Comparison of ENCODE assay signal across 20 mouse cellular contexts in genomic region chr8:81353460-81353859, GRCm38 (mm10). TPM values are rescaled to one million over a fixed set of nuclear protein-coding genes. Genes with fewer than 3 reads are reported as not detected.
DNase-seq lines count a peak whose midpoint lies in the region; ATAC-seq and TF ChIP-seq lines count a peak whose summit lies in the region.
"Had no signal": no experiment of that assay in that cellular context is flagged by ENCODE, and none has a peak within 500 bp of the region (broad histone marks: within the 10 kb centered on the region; RNA-seq: fewer than 3 reads in every experiment).

No protein-coding gene starts in this region.

- H3K9ac ChIP-seq in hindbrain, embryonic 12.5 days = no peak overlapping the region
- H3K9ac ChIP-seq: embryonic facial prominence, embryonic 12.5 days; forebrain, embryonic 15.5 days; heart, embryonic 13.5 days had no signal

- no peak for TF ChIP-seq CTCF in spleen, adult 2 months (IDR thresholded peaks at IDR 0.05; ENCODE audit: extremely low read depth, insufficient read depth, insufficient read length, insufficient replicate concordance)

- no peak overlapping the region for H3K27ac ChIP-seq in spleen, adult 2 months (ENCODE audit: insufficient read depth, low read length)
- no peak overlapping the region for H3K27ac ChIP-seq in hindbrain, embryonic 12.5 days
- H3K27ac ChIP-seq: embryonic facial prominence, embryonic 12.5 days; forebrain, embryonic 15.5 days; heart, embryonic 13.5 days had no signal

- no peak overlapping the region for H3K4me3 ChIP-seq in spleen, adult 2 months (ENCODE audit: extremely low read depth, insufficient read depth, insufficient read length)
- no peak overlapping the region for H3K4me3 ChIP-seq in hindbrain, embryonic 12.5 days
- H3K4me3 ChIP-seq: embryonic facial prominence, embryonic 12.5 days; forebrain, embryonic 15.5 days; heart, embryonic 13.5 days had no signal

- H3K4me2 ChIP-seq in hindbrain, embryonic 12.5 days (replicated peaks) = no peak overlapping the region
- H3K4me2 ChIP-seq: embryonic facial prominence, embryonic 12.5 days; forebrain, embryonic 15.5 days; heart, embryonic 13.5 days had no signal

- H3K36me3 ChIP-seq in spleen, adult 2 months (ENCODE audit: control insufficient read depth, insufficient read depth, low read length) = peaks cover 2% of the 10 kb centered on the region; the same call in 1 of the 2 replicates
- 0 out of 2 replicates have a peak, but pooled peaks cover 3% of the 10 kb centered on the region for H3K36me3 ChIP-seq in splenic B cell, adult 2 months (ENCODE audit: control insufficient read depth, insufficient read depth, low read length, poor library complexity, severe bottlenecking)
- H3K36me3 ChIP-seq in hindbrain, embryonic 12.5 days = no peaks in the 10 kb centered on the region
- H3K36me3 ChIP-seq: embryonic facial prominence, embryonic 12.5 days; forebrain, embryonic 15.5 days; heart, embryonic 13.5 days had no signal

- WGBS in spleen, adult 2 months = 49% methylated on average over 5 of the region's 5 CpGs
- 90% methylated on average over 5 of the region's 5 CpGs for WGBS in hindbrain, embryonic 12.5 days

- no peaks in the 10 kb centered on the region for H3K27me3 ChIP-seq in spleen, adult 2 months (ENCODE audit: control insufficient read depth, insufficient read depth, low read length)
- no peaks in the 10 kb centered on the region for H3K27me3 ChIP-seq in splenic B cell, adult 2 months (ENCODE audit: control insufficient read depth, insufficient read depth, low read length, poor library complexity, severe bottlenecking)
- H3K27me3 ChIP-seq in hindbrain, embryonic 12.5 days = no peaks in the 10 kb centered on the region
- H3K27me3 ChIP-seq: embryonic facial prominence, embryonic 12.5 days; forebrain, embryonic 15.5 days had no signal

- TF ChIP-seq POLR2A in spleen, adult 2 months (IDR thresholded peaks at IDR 0.05; ENCODE audit: low read depth, low read length) = no peak

- DNase-seq in spleen, adult 2 months (ENCODE audit: low read depth in 1 of 2, low spot score in 2 of 2) = peak; percentile 61 to 66
- no peak for DNase-seq in spleen, adult 12 weeks (ENCODE audit: low spot score)
- DNase-seq in ES-CJ7 (ENCODE audit: low read depth, low spot score) = peak; percentile 15
- DNase-seq in splenic B cell, adult 2 months (ENCODE audit: low read depth, low spot score) = peak; percentile 84
- no peak for DNase-seq in right cerebral cortex, postnatal 25 days
- DNase-seq in embryo, embryonic 10 days (ENCODE audit: low spot score) = no peak
- DNase-seq: adrenal gland, postnatal 25 days; cerebellum, adult 18-20 months; cerebellum, adult 9-11 months; cerebellum, postnatal 36 days; embryo, embryonic 11 days; gastrocnemius, postnatal 36 days; heart, adult 11 months; heart, postnatal 36 days had no signal

- ATAC-seq in megakaryocyte, adult 5-6 weeks (ENCODE audit: poor library complexity, severe bottlenecking) = peak; percentile 51
- ATAC-seq in hindbrain, embryonic 12.5 days (ENCODE audit: low FRiP score) = no peak
- ATAC-seq: forebrain, embryonic 15.5 days; hindbrain, embryonic 16.5 days had no signal

- no peaks in the 10 kb centered on the region; the same call in 1 of the 2 replicates for H3K4me1 ChIP-seq in spleen, adult 2 months (ENCODE audit: control insufficient read depth, insufficient read depth, insufficient read length)
- no peaks in the 10 kb centered on the region for H3K4me1 ChIP-seq in hindbrain, embryonic 12.5 days
- H3K4me1 ChIP-seq: embryonic facial prominence, embryonic 12.5 days; forebrain, embryonic 15.5 days; heart, embryonic 13.5 days had no signal

- no peaks in the 10 kb centered on the region for H3K9me3 ChIP-seq in hindbrain, embryonic 12.5 days (replicated peaks)
- H3K9me3 ChIP-seq: embryonic facial prominence, embryonic 12.5 days; forebrain, embryonic 15.5 days; heart, embryonic 13.5 days had no signal

RNA-seq across cellular contexts. Expression of gene Inpp4b, which starts 11.1 kb away (rescaled TPM):
- 5.1 and 5.8 TPM in 2 replicates for polyA plus RNA-seq in spleen, adult 2 months (2012; rRNA removed)
- total RNA-seq in megakaryocyte, adult 5-6 weeks (2015) = 4.1 and 6.3 TPM in 2 replicates
- 4.6 and 8.0 TPM in 2 replicates for total RNA-seq in megakaryocyte, adult 5-6 weeks (2017)
- polyA plus RNA-seq in hindbrain, embryonic 12.5 days (2016; fragmentation: Nextera tagmentation; extraction: Ambion mirVana) = 9.6 TPM in 2 replicates

Comparison
In these comparisons a context has a peak if more than half of its experiments do, and no peak if none do; other contexts are left out.
1. DNase-seq: peak in spleen, adult 2 months (2 of 2), ES-CJ7 (single experiment) and splenic B cell, adult 2 months (single experiment); none in spleen, adult 12 weeks (single experiment), right cerebral cortex, postnatal 25 days (single experiment) and embryo, embryonic 10 days (single experiment).